Mouse (Mus musculus) urinary bladder, postnatal 4 days (tissue): ENCODE results near the gene Glrx2.

ENCODE experiments used
- DNase-seq, 2 experiments: peaks; one replicate each; pipeline ENCODE4 v3.0.0; 2021 to 2022; ENCODE audit warnings: low spot score in 2 of 2

Gene Glrx2

DNA sequence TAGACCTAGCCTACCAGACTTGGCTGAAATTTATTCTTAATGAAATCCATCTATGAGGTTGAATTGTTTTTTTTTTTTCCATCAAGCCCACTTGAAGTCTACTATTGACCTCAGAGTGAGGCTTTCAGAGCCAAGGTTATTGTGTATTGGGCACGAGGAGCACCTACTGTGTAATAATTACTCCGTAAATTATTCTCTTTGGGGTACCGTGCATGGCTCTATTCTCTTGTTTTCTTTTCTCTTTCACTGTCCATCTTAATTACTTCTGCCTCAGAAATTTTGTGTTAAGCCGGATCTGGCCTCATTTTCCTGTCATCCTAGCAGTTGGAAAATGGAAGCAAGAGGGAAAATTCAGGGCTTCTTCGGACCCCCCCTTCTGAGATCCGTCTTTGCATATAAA, 26.0 kb downstream of the Glrx2 start:
- no peak for DNase-seq

DNA sequence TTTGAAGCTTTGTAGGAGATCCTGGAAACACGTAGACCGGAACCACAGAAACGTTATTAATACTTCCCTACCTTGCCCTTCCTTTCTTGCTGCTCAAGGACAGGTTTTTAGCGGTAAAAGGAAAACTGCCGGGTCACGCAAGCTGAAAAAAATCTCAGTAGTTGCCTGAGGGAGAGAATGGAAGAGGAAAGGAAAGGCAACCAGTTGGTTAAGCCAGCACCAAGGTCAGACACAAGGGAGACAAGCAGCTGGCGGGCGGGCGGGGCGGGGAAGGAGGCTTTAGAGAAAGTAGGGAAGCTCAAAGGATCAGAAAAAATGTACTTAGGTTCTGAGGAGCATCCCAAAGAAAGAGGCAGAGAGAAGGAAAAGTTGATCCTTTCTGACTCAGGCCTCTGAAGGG, 29.7 kb downstream of the Glrx2 start:
- no peak for DNase-seq

DNA sequence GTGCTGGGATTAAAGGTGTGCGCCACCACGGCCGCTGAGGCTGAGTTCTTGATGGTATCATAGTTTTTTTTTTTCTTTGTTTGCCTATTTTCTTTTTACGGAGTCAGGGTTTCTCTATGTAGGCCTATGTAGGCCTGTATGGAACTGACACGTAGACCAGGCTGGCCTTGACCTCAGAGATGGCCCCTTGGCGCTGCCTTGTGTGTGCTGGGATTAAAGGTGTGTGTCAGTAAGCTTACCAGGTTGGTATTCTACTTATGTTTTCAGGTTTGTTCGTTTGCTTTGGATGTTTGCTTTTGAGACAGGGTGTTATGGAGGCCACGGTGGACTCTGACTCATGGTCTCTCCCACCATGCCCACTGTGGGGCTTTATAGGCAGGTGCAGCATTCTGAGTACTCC, 46.0 kb downstream of the Glrx2 start:
- no peak for DNase-seq

DNA sequence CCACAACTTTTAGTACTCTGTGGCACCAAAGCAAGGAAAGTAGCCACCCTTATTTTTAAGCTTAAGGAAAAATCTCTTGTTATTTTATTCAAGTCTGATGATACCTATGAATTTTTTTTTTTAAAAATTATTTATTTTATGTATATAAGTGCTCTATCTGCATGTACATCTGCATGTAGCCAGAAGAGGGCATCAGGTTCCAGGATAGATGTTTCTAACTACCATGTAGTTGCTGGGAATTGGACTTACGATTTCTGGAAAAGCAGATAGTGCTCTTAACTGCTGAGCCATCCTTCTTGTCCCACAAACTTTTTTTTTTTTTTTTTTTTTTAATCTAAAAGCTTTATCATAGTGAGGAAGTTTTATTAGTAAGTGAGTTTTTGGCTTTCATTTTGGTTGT, 48.3 kb downstream of the Glrx2 start:
- no peak for DNase-seq

DNA sequence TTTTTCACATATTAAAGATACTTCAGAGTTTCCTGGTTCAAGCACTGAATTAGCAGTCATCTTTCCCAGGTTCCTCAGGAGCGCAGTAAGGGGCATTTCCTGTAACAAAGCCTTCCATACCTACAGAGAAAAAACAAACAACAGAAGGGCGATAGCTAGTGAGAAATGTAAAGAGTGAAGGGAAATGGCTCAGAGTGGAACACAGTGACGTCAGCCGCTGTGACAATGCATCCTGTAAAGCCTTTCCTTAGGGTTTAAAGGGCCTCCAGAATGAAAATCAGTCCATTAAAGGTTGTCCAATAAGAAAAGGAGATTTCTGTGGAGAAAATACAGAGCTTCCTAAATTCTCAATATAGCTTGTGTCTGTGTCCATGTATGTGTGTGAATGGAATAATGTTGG, 49.7 kb downstream of the Glrx2 start:
- DNase-seq, result no peak

DNA sequence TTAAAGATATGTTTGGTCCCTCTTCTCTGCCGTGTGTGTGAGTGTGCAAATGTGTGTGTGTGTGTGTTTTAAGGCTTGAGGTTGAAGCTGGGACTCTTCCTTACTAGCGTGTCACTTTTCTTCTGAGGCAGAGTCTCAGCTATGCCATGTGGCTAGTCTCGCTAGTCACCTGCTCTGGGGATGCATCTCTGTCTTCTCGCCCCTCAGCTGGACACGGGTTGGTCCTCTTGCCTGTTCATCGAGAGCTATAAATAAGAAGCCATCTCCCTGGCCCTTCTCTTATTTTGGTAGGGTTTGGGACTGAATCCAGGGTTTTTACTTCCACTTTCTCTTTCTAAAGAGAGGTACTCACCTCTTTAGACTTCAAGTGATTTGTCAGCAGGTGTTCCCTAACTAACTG, 50.1 kb downstream of the Glrx2 start:
- no peak for DNase-seq

DNA sequence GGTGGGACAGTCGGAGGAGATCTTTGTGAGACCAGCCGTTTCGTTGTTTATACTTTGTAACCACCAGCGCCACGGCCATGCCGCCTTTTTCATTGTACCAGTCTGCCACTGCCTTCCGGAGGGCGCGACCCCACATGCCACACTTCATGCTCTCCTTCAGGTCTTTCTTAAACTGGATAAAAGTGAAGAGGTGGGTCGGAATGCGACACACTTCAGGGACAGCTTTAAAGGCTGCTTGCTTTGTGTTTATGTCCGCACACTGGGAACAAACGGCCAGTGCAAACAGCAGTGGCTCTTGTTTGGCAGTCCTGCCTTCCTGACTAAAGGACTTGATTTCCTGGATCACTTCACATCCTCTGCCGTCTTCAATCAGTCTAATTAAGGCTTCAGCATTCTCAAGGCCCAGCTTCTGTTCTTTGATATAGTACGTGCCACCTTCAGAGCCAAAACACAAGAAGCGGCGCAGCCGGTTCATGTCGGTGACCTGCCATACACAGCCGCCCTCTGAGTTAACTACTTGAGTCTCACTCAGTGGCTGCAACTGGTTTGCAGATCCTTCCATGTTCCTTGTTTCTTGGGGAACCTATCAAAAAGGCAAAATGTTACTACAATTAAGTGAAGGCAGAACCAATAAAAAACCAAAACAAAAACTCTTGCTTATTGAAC, 54.4 kb downstream of the Glrx2 start:
- no peak for DNase-seq

DNA sequence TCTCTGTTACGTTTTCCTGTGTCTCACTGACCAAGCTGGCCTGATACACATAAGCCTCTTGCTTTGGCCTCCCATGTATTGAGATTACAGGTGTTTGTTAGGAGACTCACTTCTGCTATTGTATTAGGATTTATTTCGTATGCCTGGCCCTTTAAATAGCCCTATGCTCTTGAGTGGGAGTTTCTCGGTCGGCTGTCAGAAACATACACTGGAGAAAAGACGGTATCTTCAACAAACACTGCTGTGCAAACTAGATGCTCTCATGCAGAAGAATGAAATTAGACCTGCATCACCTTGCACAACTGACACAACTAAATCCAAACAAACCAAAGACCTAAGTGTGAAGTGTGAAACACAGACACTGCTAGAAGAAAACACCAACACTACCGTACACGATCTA, 56.9 kb downstream of the Glrx2 start:
- DNase-seq, result no peak

DNA sequence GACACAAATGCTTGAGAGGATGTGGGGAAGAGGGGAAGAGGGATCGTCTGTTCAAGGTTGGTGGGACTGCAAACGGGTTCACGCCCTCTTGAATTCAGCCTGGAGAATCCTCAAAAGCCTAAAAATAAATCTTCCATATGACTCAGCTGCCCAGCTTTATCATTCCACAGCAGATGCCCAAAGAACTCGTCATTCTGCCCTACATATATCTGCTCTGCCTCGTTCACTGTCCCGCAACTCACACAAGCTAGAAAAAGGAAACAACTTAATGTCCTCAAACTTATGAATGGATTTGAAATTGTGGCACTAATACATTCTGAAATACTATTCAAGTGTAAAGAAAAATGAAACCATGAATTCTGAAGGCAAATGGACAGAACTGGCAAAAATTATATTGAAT, 57.8 kb downstream of the Glrx2 start:
- DNase-seq, result no peak

DNA sequence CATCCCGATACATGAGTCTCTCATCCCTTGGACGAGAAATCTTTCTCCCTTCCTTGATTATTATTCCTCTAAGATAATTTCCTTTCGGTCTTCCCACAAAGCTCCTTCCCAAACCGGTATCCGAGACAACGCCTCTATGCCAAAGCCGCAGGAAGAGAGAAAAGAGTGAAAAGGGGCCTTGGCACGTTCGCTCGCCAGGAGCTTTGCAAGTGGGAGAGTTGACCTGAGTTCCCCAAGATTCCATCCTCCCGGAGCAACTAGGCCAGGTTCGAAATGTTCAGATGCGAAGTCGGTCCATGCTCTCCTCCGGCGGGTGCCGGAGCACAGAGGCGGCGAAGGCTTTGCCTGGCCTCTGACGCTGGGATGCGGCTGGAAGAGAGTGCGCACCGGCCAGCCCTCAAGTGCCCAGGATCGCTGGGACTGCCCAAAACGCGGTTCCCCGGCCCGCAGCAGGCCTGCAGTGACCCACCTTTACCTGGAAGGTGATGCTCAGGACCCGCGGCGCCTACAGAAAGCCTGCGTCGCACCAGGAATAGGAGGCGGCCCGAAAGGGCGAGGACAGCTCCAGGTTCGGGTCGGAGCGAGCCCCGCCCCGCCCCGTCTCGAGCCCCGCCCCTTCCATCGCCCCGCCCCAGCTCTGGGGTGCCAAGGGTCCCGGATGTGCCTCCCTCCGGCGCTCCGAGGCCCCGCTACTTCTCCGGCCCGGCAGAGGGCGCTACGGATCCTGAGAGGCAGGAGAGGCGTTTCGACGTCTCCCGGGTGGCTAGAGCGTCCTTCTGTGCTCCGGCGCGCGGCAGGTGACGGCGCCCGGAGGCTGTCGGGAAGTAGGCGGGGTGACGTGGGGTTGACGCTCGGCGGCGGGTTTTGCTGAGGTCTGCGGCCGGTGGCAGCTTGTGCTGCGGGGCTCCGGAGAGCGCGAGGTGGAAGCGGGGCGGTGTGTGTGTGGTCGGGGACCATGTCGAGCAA, 60.6 kb downstream of the Glrx2 start, which contains the start of the genes Trove2 and Uchl5:
Gene Trove2 (minus strand): TSS at position 623 of the 966 bp plus-strand sequence.
Gene Uchl5 (plus strand): TSS at position 827 of the 966 bp plus-strand sequence.
- DNase-seq, result peak; percentile 96 to 98

DNA sequence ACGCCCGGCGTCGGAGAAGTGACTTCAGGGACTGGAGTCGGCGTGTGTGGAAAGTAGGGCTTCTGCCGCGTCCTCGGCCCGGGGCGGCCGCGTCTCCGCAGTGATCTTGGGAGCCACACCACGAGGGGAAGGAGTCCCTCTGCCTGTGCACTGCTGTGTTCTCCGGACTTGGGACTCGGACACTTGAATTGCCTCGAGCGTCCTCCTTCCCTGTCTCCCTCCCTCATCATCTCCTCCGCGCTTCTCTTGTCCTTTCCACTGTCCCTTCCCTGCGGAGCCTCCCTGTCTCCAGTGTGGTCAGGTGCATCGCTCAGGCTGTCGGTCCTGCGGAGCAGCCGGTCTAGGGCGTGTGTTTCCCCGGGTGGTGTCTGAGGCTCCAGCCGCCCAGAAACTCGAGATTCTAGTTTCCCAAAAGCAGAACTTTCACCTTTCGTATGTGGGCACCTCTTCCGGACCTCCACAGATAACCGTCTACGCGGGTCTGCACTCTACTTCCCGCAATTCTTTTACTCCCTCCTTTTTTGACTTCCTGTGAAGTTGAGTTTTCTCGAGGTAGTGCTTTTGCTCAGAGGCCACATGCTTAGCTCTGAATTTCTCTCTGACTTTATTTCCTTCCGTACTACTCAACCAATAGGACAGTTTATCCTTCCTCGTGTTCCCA, 61.5 kb downstream of the Glrx2 start:
- DNase-seq, result peak in 1 of 2 experiments; percentile 60

DNA sequence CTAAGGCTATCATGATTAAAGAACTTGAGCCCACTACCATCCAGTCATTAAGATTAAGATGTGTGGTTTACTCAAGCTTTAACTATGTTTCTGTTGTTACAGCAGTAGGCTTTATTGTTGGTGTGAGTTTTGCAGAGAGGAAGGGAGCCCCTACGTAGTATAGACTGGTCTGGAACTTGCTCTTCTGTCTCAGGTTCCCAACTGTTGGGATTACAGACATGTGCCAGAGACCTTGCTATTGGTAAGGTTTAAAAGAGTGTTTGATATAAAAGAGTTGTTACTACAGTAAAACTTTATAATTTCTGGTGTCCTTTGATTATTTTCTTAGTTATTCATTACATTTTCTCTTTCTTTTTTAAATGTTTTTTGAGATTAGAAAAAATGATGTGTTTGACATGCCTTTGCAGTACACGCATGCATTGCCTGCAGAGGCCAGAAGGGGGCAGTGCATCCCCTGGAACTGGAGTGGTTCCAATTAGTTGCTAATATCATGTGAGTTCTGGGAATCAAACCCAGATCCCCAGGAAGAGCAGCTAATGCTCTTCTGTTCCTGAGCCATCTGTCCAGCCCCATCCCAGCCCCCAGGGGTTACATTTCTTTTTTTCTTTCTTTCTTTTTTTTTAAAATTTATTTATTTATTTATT, 72.6 kb downstream of the Glrx2 start:
- peak in 1 of 2 experiments; percentile 62 for DNase-seq
